Mouse (Mus musculus) heart, embryonic 11.5 days (tissue): ENCODE results near the gene Dcp1b. TPM values are rescaled to one million over a fixed set of nuclear protein-coding genes. Genes with fewer than 3 reads are reported as not detected.
A peak's percentile ranks its signal among the peaks of the same experiment; 100 is the strongest.

Experiments
- ATAC-seq: fragments of 200-750 bp; cut with Nextera tagmentation; replicated peaks from 2 replicates; pipeline ENCODE4 v1.8.0; 2017; ENCODE audit warnings: moderate library complexity; ENCODE audit not compliant: insufficient number of reproducible peaks, low FRiP score, low TSS enrichment
- H3K27ac ChIP-seq: fragments of 300-500 bp; sonication (generic); 2 replicates; pipeline ENCODE4 v1.5.1; 2014; ENCODE audit warnings: mild to moderate bottlenecking, low read depth, low read length
- H3K27me3 ChIP-seq: fragments of 300-500 bp; sonication (generic); 2 replicates; pipeline ENCODE4 v1.6.1; 2014; ENCODE audit warnings: mild to moderate bottlenecking, low read length, mixed read lengths; ENCODE audit not compliant: control insufficient read depth, insufficient read depth
- H3K36me3 ChIP-seq: fragments of 300-500 bp; sonication (generic); 2 replicates; pipeline ENCODE4 v1.6.1; 2014; ENCODE audit warnings: mild to moderate bottlenecking, low read length, moderate library complexity, mixed read lengths; ENCODE audit not compliant: control insufficient read depth, insufficient read depth
- H3K4me1 ChIP-seq: fragments of 300-500 bp; sonication (generic); 2 replicates; pipeline ENCODE4 v1.6.1; 2014; ENCODE audit warnings: low read length; ENCODE audit not compliant: control insufficient read depth, insufficient read depth
- H3K4me2 ChIP-seq: fragments of 300-500 bp; sonication (generic); 2 replicates; pipeline ENCODE4 v1.6.1; 2014; ENCODE audit warnings: mild to moderate bottlenecking, moderate library complexity
- H3K4me3 ChIP-seq: fragments of 300-500 bp; sonication (generic); 2 replicates; pipeline ENCODE4 v1.5.1; 2014; ENCODE audit warnings: low read depth, low read length
- H3K9ac ChIP-seq: fragments of 300-500 bp; sonication (generic); 2 replicates; pipeline ENCODE4 v1.6.1; 2014; ENCODE audit warnings: mild to moderate bottlenecking, low read depth, low read length, moderate library complexity
- H3K9me3 ChIP-seq: fragments of 300-500 bp; sonication (generic); replicated peaks from 2 replicates; pipeline ENCODE4 v1.6.1; 2016; ENCODE audit warnings: low read length; ENCODE audit not compliant: control insufficient read depth
- WGBS: fragments of 180-500 bp; shearing (Covaris S2); extraction: QIAGEN DNeasy Blood & Tissue Kit; methylation state at CpG from one replicate; pipeline ENCODE4 v1.1.7; 2014; ENCODE audit not compliant: insufficient replicate concordance; 5-methylcytosine and 5-hydroxymethylcytosine counted together
- polyA plus RNA-seq: library from polyadenylated mRNA; unstranded; fragments of >200 nt; fragmentation: Nextera tagmentation; extraction: Ambion mirVana; gene quantifications from 2 replicates; pipeline ENCODE4 v1.2.1, GENCODE M21; 2014

The Dcp1b gene
- polyA plus RNA-seq = 6.6 and 6.9 TPM in 2 replicates

DNA sequence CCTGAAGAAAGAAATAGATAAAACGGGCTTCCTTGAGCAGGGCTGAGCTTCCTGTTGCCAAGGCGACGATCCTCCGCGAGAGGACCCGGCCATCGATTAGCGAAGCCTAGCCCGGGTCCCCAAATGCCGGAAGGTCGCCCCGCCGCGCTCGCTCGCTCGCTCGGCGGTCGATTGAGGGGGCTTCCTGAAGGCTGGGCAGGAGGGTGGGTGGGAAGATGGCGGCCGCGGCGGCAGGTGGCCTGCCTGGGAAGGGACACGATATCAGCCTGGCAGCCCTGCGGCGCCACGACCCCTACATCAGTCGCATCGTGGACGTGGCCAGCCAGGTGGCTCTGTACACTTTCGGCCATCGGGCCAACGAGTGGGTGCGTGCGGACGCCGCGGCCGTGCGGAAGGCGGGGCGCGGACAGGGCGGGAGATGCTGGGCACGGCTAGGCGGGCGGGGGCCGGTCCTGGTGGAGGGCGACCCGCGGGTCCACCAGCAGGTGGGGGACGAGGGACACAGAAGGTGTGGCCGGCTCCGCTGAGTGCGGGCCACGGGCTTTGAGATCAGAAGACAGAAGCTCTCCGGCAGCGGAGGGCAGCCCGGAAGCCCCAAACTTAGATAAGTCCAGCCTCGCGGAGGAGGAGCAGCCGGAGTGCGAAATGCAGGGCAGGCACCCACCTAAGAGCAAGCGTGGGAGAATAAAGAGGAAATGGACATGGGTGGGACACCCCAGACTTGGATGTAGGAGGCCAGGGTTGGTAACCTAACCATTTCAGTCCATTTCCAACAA is at the start of gene Dcp1b:
TSS of gene Dcp1b (plus strand) at position 176 of the 776 bp plus-strand sequence.
- WGBS = under 1% methylated on average over 64 of the region's 65 CpGs
- no peaks in the 10 kb centered on the region for H3K36me3 ChIP-seq
- peak within 1 kb of the TSS; percentile 88 for H3K27ac ChIP-seq
- no peaks in the 10 kb centered on the region for H3K27me3 ChIP-seq
- H3K4me3 ChIP-seq = peak within 1 kb of the TSS; percentile 82
- no peaks in the 10 kb centered on the region for H3K9me3 ChIP-seq
- peaks cover 49% of the 10 kb centered on the region for H3K4me1 ChIP-seq
- peak; percentile 93 for ATAC-seq
- peak within 1 kb of the TSS; percentile 79 for H3K9ac ChIP-seq
- peak within 1 kb of the TSS; percentile 72 for H3K4me2 ChIP-seq

DNA sequence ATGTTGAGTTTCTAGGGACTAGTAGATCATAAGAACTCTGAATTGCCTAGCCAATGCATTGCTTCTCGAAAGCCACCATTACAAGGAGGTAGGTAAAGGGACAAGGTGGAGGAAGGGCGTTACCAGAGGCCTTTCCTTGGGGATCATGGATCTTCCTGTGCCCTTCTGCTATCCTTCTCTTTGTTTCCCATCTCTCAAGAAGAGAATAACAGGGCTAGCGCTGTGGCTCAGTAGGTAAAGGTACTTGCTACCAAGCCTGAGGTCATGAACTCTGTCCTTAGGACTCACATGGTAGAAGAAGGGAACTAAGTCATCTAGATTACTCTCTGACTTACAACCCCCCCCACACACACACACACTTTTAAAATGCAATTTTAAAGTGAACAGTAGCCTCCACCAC is 48.1 kb upstream of the Dcp1b start:
- no peak overlapping the region for H3K27ac ChIP-seq
- peaks cover 9% of the 10 kb centered on the region for H3K4me1 ChIP-seq
- no peak overlapping the region for H3K4me3 ChIP-seq
- no peaks in the 10 kb centered on the region for H3K36me3 ChIP-seq
- no peak for ATAC-seq
- no peak overlapping the region for H3K4me2 ChIP-seq
- no peak overlapping the region for H3K9ac ChIP-seq
- no peaks in the 10 kb centered on the region for H3K27me3 ChIP-seq
- 88% methylated on average over 3 of the region's 3 CpGs for WGBS
- no peaks in the 10 kb centered on the region for H3K9me3 ChIP-seq

DNA sequence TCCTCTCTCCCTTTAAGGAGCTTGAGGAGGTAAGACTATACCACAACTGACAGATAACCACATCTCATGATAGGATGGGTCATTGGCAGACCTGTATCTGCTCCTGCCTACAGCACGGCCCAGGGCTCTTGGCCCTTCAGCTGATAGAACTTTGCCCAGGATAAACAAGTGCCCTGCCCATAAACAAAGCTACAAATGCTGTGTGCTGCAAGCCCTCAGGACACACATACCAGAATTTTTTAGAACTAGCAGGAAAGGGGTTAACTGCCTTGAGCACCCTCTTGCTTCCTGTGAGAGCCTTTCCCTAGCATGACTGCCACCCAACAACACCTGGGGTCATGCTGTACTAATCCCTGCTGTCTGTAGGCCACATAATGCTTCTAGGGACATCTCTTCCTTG is 47.0 kb upstream of the Dcp1b start:
- ATAC-seq = no peak
- H3K9me3 ChIP-seq = no peaks in the 10 kb centered on the region
- no peaks in the 10 kb centered on the region for H3K27me3 ChIP-seq
- H3K4me1 ChIP-seq = peaks cover 16% of the 10 kb centered on the region
- no peak overlapping the region for H3K4me3 ChIP-seq
- H3K9ac ChIP-seq = no peak overlapping the region
- H3K4me2 ChIP-seq = no peak overlapping the region
- H3K27ac ChIP-seq = no peak overlapping the region
- 69% methylated on average over 1 of the region's 1 CpGs for WGBS
- no peaks in the 10 kb centered on the region for H3K36me3 ChIP-seq

DNA sequence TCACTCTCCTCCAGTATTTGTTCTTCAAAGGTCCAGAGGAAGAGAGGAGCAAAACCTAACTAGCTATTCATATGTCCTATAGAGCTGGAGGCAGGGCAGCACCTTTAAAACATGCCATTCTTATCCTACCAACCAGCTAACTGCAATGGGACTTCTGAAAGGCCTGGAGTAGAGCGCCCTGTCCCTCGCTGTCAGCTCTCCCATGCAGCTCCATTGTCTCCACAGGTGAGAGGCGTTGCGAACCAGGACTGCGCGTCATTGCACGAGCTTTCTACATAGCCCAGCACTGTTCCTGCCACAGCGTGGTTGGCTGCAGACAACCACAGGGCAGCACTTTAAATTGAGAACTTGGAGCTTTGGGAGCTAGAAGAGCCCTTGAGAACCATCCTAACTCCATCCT is 46.5 kb upstream of the Dcp1b start:
- H3K4me2 ChIP-seq = no peak overlapping the region
- WGBS = 83% methylated on average over 8 of the region's 8 CpGs
- no peak overlapping the region for H3K4me3 ChIP-seq
- H3K9me3 ChIP-seq = no peaks in the 10 kb centered on the region
- H3K27ac ChIP-seq = no peak overlapping the region
- no peak for ATAC-seq
- H3K27me3 ChIP-seq = no peaks in the 10 kb centered on the region
- no peaks in the 10 kb centered on the region for H3K36me3 ChIP-seq
- peaks cover 16% of the 10 kb centered on the region for H3K4me1 ChIP-seq
- no peak overlapping the region for H3K9ac ChIP-seq

DNA sequence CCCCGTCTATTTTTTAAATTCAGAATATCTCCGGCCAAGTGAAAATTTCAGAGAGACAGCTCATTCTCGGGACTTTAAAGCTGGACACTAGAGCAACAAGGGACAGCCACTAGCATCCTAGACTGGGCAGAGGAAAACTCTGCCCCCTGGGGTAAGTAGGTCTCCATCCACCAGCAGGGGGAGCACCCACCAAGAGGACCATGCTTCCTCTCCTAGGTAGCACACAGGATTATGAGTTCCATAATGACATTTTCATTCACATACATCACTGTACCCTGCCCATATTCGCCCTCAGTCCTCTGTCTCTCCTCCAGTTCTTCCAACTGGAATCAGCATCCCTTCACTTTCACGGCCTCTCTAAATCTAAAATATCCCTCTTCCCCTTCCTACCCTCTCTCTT is 45.4 kb upstream of the Dcp1b start:
- 72% methylated on average over 5 of the region's 5 CpGs for WGBS
- H3K27me3 ChIP-seq = no peaks in the 10 kb centered on the region
- H3K4me1 ChIP-seq = peaks cover 19% of the 10 kb centered on the region
- no peaks in the 10 kb centered on the region for H3K9me3 ChIP-seq
- no peak overlapping the region for H3K9ac ChIP-seq
- H3K4me3 ChIP-seq = no peak overlapping the region
- H3K27ac ChIP-seq = no peak overlapping the region
- H3K4me2 ChIP-seq = no peak overlapping the region
- no peaks in the 10 kb centered on the region for H3K36me3 ChIP-seq
- ATAC-seq = no peak

DNA sequence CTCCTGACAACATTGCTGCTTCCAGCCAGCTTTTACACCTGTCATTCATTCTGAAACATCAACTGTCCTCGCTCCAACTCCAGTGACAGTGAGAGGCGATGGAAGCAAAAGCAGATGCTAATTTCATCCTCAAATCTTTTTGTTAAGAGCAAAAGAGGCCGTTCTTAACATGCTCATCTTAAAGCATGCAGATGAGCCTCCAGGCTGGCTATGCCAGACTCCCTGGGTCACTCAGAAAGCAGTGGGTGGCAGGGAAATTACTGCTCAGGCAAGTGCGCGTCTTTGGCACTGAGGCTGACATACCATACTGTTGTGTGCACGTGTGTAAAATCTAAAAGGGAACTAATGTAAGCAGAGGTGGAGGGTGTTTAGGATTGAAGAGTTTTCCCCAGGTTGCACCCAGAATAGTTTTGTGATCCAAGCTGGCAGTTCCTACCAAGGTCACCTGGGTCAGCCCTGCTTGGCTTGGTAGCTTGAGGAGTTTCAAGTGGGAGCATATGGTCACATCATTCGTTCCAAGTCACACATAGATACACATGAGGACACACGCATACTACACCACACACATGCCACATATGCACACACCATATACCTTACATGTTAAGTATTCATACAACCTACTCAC is 42.8 kb upstream of the Dcp1b start:
- Histone ChIP-seq H3K9ac (no peak overlapping the region), H3K27ac (0 out of 2 replicates have a peak overlapping the region, but pooled peaks have one; percentile 29)

DNA sequence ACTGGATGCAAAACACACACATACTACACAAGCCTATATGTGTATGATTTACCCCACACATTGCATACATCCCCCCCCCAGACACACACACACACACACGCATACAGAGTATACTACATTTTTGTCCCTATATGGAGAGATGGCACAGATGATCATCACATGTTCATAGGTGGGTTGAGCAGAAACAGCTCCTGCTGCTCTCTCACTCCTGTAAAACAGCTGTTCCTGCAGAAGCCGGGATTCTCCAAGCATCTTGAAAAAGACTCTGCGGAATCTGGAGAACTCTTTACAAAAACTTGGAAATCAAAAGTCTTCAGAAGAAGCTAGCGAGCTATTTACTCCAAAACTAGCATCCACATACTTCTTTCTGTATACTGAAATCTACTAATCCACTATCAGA is 42.2 kb upstream of the Dcp1b start:
- ATAC-seq = no peak
- H3K9me3 ChIP-seq = no peaks in the 10 kb centered on the region
- H3K36me3 ChIP-seq = no peaks in the 10 kb centered on the region
- WGBS = 82% methylated on average over 4 of the region's 4 CpGs
- no peak overlapping the region for H3K4me3 ChIP-seq
- no peak overlapping the region for H3K4me2 ChIP-seq
- H3K27me3 ChIP-seq = no peaks in the 10 kb centered on the region
- no peak overlapping the region for H3K27ac ChIP-seq
- H3K9ac ChIP-seq = no peak overlapping the region
- H3K4me1 ChIP-seq = peaks cover 19% of the 10 kb centered on the region

More for the DNA sequence above, 42.8 kb upstream of the Dcp1b start:
- ATAC-seq = no peak
- H3K36me3 ChIP-seq = no peaks in the 10 kb centered on the region
- peaks cover 19% of the 10 kb centered on the region for H3K4me1 ChIP-seq
- no peaks in the 10 kb centered on the region for H3K27me3 ChIP-seq
- WGBS = 70% methylated on average over 8 of the region's 8 CpGs
- H3K4me3 ChIP-seq = no peak overlapping the region
- no peak overlapping the region for H3K4me2 ChIP-seq
- no peaks in the 10 kb centered on the region for H3K9me3 ChIP-seq

DNA sequence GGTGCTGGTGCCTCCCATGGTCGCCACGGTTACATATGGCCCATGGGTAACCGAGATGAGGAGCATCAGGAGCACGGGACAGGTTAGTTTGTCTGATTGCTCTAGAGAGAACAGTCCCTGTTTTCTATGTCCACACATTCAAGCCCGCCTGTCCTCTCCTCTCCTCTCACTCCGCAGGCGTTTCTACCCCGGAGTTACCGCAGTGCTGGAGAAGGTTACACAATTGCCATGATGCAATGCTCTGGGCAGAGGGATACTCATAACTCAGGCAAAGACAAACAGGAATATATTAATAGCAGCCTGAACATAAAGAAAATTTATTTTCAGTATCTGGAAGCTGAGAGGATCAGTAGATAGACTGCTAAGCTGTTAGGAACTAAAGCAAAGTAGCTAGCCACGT is 37.3 kb upstream of the Dcp1b start:
- H3K4me1 ChIP-seq = peaks cover 23% of the 10 kb centered on the region
- no peak overlapping the region for H3K4me2 ChIP-seq
- H3K9me3 ChIP-seq = no peaks in the 10 kb centered on the region
- H3K4me3 ChIP-seq = no peak overlapping the region
- 89% methylated on average over 10 of the region's 10 CpGs for WGBS
- H3K36me3 ChIP-seq = no peaks in the 10 kb centered on the region
- H3K9ac ChIP-seq = no peak overlapping the region
- H3K27me3 ChIP-seq = no peaks in the 10 kb centered on the region
- no peak for ATAC-seq
- H3K27ac ChIP-seq = no peak overlapping the region
